Mouse (Mus musculus) lung, postnatal 0 days (tissue): ENCODE measurements around the gene Hmgcs1.

Source experiments
- CTCF ChIP-seq: IDR thresholded peaks from 2 replicates; pipeline ENCODE4 v1.5.1; 2016; ENCODE audit warnings: antibody characterized with exemption, mild to moderate bottlenecking
- EP300 ChIP-seq: IDR thresholded peaks from 2 replicates; pipeline ENCODE4 v1.6.1; 2016; ENCODE audit warnings: antibody characterized with exemption, mild to moderate bottlenecking, control low read depth

- no peak for TF ChIP-seq EP300
- TF ChIP-seq CTCF: no peak
Observed at GRCm38 (mm10) chr13:119754635-119755020, 64.4 kb downstream of the Hmgcs1 start.
